Mouse (Mus musculus) G1E (cell line): ENCODE results near the gene 4930519G04Rik.

Experiments used
- CTCF ChIP-seq: IDR thresholded peaks from 2 replicates; pipeline ENCODE4 v1.5.1; 2012; ENCODE audit warnings: low read depth, low read length, inconsistent platforms, mixed read lengths
- POLR2AphosphoS5 ChIP-seq: IDR thresholded peaks from 2 replicates; pipeline ENCODE4 v1.6.1; 2012; ENCODE audit warnings: low read depth, low read length, inconsistent platforms; ENCODE audit not compliant: insufficient replicate concordance
- TAL1 ChIP-seq: conservative IDR thresholded peaks from 2 replicates; pipeline ENCODE4 v1.6.1; 2012; ENCODE audit warnings: low read depth, low read length, inconsistent platforms, mixed read lengths

- TF ChIP-seq CTCF (no peak), POLR2AphosphoS5 (no peak), TAL1 (no peak)
These were observed 45.4 kb downstream of the 4930519G04Rik start for GRCm38 (mm10) chr5:114898857-114899256.
